Mouse (Mus musculus) bone marrow, adult 2 months (tissue): ENCODE results near the gene Ccdc78.

Source experiments
- CTCF ChIP-seq: fragments of 200-500 bp; IDR thresholded peaks from 2 replicates; pipeline ENCODE4 v1.5.1; 2011; ENCODE audit warnings: low read length, control low read depth; ENCODE audit not compliant: control insufficient read depth, insufficient read depth
- POLR2A ChIP-seq: fragments of 200-500 bp; IDR thresholded peaks from 2 replicates; pipeline ENCODE4 v1.6.1; 2011; ENCODE audit warnings: low read depth, mild to moderate bottlenecking, control low read depth, low read length, borderline replicate concordance; ENCODE audit not compliant: control insufficient read depth

DNA sequence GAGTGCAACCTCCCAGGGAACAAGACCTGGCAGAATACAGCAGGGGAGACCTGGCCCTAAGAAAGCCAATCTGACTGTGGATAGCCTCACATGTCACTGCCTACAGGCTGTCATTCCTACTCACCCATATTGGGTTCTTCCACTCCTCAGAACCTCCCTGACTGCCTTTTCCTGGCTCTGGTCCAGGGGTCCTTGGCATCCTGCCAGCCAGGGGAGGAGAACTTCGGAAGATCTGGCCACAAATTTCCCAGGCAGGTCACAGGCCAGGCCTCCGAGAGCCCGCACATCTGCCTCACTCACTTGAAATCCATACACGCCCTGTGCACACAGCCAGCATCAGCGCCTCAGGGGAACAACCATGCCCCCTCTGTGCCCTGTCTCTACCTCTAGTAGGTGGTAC is 34.9 kb upstream of the Ccdc78 start:
- TF ChIP-seq CTCF = no peak
- no peak for TF ChIP-seq POLR2A
